Mouse (Mus musculus): ENCODE data around the gene F11.
A peak's percentile ranks its signal among the peaks of the same experiment; 100 is the strongest.

Gene F11

GRCm38 (mm10) chr8:45246307-45246706 is 15.5 kb downstream of the F11 start:
- no peak for DNase-seq (ENCODE audit: low spot score in 2 of 2)

DNA sequence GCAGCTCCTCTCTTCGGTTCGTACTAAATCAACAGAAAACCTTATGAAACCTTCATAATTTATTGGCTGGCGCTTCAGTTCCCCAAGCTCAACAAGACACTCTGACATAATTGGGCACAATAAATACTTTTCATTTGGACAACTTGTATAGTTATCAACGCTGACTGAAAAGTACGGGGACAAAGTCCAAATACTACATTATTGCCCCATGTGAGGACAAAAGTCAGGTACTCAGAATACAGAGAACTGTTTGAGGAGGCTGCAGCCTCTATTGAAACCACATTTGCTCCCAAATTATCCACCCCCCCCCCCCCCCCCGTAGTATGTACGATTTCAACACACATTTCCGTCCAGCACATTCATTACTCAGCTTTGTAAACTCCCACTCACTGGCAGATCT is 22.5 kb downstream of the F11 start:
- DNase-seq (ENCODE audit: low spot score in 2 of 2) = no peak

GRCm38 (mm10) chr8:45238282-45238681 is 23.5 kb downstream of the F11 start:
- DNase-seq (ENCODE audit: low spot score in 2 of 2) = no peak

DNA sequence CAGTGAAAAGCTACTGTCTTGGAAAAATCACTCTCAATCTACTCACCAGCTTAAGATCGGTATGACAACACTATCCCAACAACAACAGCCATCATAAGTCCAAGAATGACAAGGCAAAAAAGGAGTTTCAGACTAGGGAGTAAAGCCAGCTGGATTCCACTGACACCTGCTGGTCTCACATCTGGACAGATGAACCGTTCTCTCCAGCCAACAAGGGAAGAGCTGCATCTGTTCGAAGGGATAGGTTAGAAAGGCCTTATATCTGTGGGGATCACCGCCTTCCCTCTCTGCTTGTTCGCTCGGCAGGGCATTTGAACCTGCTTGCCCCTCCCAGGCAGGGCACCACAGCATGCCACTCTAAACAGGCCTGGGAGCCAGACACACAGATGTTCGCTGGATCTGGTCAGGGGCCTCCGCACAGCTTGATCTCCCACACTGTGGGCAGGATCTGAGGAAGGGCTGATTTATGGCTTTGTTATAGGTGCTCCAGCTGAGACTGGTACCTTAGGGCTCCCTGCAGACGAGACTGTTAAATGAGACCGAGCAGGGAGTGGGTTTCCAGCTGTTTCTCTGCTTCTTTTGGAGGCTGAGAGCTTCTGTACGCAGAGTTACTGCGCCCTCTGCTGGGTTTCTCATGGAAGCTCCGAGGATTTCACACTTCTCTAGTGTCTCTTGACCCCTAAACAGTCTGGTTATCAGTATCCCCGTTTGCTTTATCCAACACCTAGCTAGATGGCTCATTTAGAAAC is 25.5 kb downstream of the F11 start:
- DNase-seq (ENCODE audit: low spot score in 2 of 2) = peak; percentile 15 to 42

GRCm38 (mm10) chr8:45235228-45235627 is 26.6 kb downstream of the F11 start:
- no peak for DNase-seq (ENCODE audit: low spot score in 2 of 2)

DNA sequence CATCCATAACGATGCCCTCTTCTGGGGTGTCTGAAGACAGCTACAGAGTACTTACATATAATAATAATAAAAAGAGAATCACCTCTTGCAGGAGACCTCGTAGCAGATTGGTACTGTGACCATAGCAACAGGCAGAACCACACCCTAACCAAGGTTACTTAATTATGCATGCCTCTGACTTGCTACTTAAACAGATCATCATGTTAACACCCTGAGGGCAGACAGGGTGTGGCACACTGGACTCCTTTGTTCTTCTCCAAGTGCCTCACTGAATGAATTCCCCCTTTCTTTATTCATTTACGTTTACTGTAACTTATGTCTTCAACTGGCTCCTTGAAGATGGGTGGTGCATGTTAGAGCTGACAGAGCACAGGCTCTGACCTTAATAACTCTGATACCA is 28.6 kb downstream of the F11 start:
- DNase-seq (ENCODE audit: low spot score in 2 of 2) = no peak

GRCm38 (mm10) chr8:45202476-45202875 is 59.4 kb downstream of the F11 start:
- DNase-seq (ENCODE audit: low spot score in 2 of 2) = no peak

DNA sequence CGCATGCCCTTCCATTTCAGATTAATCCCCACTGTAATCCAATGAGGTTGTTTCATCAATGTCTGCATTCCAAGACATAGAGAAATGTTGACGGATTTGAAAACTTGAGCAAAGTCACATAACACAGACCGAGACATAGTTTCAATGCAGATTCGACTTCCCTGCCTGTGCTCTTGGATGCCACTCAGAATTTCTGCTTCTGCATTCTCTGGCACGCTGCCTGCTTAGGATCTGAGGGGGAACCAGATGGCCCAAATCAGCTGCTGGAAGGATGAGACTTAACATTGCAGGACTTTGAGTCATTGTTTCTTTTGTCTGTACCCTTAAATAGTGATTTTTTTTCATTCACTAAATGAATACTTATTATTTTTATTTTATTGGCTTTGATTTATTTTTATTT is 60.2 kb downstream of the F11 start:
- DNase-seq (ENCODE audit: low spot score in 2 of 2) = peak in 1 of 2 experiments; percentile 39

DNA sequence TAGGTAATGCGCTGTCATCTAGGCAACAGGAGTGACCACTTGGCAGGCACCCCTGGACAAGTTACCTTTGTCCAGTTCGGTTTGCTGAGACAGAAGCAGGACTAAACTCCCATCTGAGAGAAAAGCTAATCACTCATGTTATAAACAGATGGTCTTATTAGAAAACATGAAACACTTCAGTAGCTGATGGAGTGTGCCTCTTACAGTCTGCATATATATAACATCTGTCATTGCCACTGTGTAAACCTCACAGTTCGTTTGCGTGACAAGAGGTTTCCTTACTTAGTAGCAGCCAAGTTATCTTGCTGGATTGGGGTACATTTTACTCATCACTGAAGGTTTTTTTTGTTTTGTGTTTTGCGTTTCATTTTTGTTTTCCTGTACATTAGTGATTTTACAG is 64.5 kb downstream of the F11 start:
- DNase-seq (ENCODE audit: low spot score in 2 of 2) = no peak

DNA sequence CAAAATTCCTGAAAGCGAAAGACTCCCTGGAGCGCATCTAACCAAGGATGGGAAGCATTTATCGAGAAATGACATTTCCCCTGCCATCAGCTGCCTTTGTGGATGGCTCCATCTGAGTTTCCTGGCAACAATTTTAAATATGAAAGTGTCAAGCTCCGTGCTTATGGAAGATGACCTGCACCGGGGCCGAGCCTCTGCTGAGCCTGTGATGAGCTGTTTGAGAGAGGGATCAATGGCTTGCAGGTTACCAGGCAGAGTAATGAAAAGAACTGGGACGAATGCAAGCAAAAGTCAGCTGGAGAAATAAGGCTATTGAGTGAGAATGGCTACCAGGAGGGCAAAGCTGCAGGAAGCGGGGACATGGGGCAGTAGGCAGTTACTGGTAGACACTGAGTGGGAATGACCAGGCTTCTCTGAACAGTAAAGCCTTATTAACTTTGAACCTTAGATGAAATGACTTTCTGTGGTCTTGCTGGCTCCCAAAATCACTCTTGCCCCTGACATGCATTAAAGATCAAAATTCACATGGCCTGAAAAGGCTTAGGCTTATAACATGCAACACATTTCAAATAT is 65.8 kb downstream of the F11 start:
- DNase-seq (ENCODE audit: low spot score in 2 of 2) = no peak

Data from frontal cortex, postnatal 25 days (tissue).